Comparison of ENCODE assay signal across 10 mouse cellular contexts in the genomic region with DNA sequence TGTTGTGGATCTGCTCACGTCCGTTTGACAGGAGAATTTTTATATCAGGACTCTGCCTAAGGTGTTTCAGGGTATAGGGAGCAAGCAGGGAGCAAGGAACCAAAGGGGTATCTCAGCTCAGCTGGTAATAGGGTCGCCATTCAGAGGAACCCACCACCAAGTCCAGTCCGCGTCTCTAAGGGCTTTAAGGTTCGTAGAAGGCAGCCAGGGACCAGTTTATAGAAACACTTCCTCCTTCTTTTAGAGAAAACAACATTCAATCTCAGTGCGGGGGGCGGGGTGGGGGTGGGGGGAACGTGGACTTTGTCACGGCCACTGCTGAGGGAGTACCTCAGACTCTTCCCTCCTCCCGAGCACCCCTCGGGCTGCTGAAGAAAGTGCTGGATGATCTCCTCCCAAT. TPM values are rescaled to one million over a fixed set of nuclear protein-coding genes. Genes with fewer than 3 reads are reported as not detected.
A peak's percentile ranks its signal among the peaks of the same experiment; 100 is the strongest.
DNase-seq lines count a peak whose midpoint lies in the region; ATAC-seq and TF ChIP-seq lines count a peak whose summit lies in the region.
"Had no signal": no experiment of that assay in that cellular context is flagged by ENCODE, and none has a peak within 500 bp of the region (broad histone marks: within the 10 kb centered on the region; RNA-seq: fewer than 3 reads in every experiment).

No protein-coding gene starts in this region.

- TF ChIP-seq CTCF in heart, adult 2 months (IDR thresholded peaks at IDR 0.05): no peak

- no peak for TF ChIP-seq EP300 in heart, adult 2 months (IDR thresholded peaks at IDR 0.05; ENCODE audit: insufficient read depth, low read depth, low read length)

- DNase-seq in heart, adult 2 months: no peak
- peak; percentile 19 for DNase-seq in embryonic facial prominence, embryonic 10.5 days (ENCODE audit: low spot score)
- no peak for DNase-seq in adrenal gland, postnatal 25 days
- DNase-seq in right cerebral cortex, postnatal 10 days (ENCODE audit: low spot score in 2 of 2): no peak
- no peak for DNase-seq in lung, postnatal 4 days
- DNase-seq: cerebellum, adult 9-10 months; layer of hippocampus, postnatal 36 days had no signal

- peaks cover 50% of the 10 kb centered on the region for H3K27me3 ChIP-seq in heart, embryonic 13.5 days (replicated peaks)
- peaks cover 2% of the 10 kb centered on the region; the same call in 1 of the 2 replicates for H3K27me3 ChIP-seq in heart, adult 2 months (ENCODE audit: control insufficient read depth, insufficient read depth, low read length)
- peaks cover 68% of the 10 kb centered on the region for H3K27me3 ChIP-seq in embryonic facial prominence, embryonic 10.5 days (replicated peaks; ENCODE audit: low read depth, poor library complexity, severe bottlenecking)
- peaks cover 21% of the 10 kb centered on the region for H3K27me3 ChIP-seq in hindbrain, embryonic 13.5 days
- H3K27me3 ChIP-seq in midbrain, embryonic 12.5 days: peaks cover 38% of the 10 kb centered on the region

- H3K9ac ChIP-seq in heart, embryonic 13.5 days: no peak overlapping the region
- H3K9ac ChIP-seq in heart, adult 2 months (ENCODE audit: low read depth, low read length): no peak overlapping the region
- H3K9ac ChIP-seq in hindbrain, embryonic 13.5 days: no peak overlapping the region
- no peak overlapping the region for H3K9ac ChIP-seq in midbrain, embryonic 12.5 days (replicated peaks)

- H3K79me2 ChIP-seq in heart, adult 2 months (replicated peaks; ENCODE audit: control insufficient read depth, insufficient read depth, low read length): no peaks in the 10 kb centered on the region

- 6% methylated on average over 12 of the region's 12 CpGs for WGBS in heart, embryonic 13.5 days
- 13% methylated on average over 11 of the region's 12 CpGs for WGBS in heart, adult 2 months
- 5% methylated on average over 12 of the region's 12 CpGs for WGBS in embryonic facial prominence, embryonic 10.5 days
- 4% methylated on average over 12 of the region's 12 CpGs for WGBS in hindbrain, embryonic 13.5 days
- WGBS in midbrain, embryonic 12.5 days: 4% methylated on average over 12 of the region's 12 CpGs

- no peak overlapping the region for H3K27ac ChIP-seq in heart, embryonic 13.5 days (replicated peaks)
- no peak overlapping the region for H3K27ac ChIP-seq in heart, adult 2 months
- no peak overlapping the region for H3K27ac ChIP-seq in embryonic facial prominence, embryonic 10.5 days (replicated peaks)
- peak overlapping the region; percentile 84 for H3K27ac ChIP-seq in hindbrain, embryonic 13.5 days
- H3K27ac ChIP-seq in midbrain, embryonic 12.5 days (replicated peaks): no peak overlapping the region; the same call in 1 of the 2 replicates

- intact Hi-C loops in heart, adult 2 months (cut with DNase I): loop anchor here (2.0 to 5.0 kb wide), 3 partner anchors 46 to 125 kb away; no protein-coding TSS in a partner anchor

- H3K36me3 ChIP-seq in heart, embryonic 13.5 days: no peaks in the 10 kb centered on the region
- no peaks in the 10 kb centered on the region for H3K36me3 ChIP-seq in heart, adult 2 months (ENCODE audit: control insufficient read depth, insufficient read depth, low read length)
- no peaks in the 10 kb centered on the region for H3K36me3 ChIP-seq in embryonic facial prominence, embryonic 10.5 days (replicated peaks)
- H3K36me3 ChIP-seq in hindbrain, embryonic 13.5 days: no peaks in the 10 kb centered on the region
- H3K36me3 ChIP-seq in midbrain, embryonic 12.5 days: no peaks in the 10 kb centered on the region

- TF ChIP-seq POLR2A in heart, adult 2 months (IDR thresholded peaks at IDR 0.05; ENCODE audit: insufficient read depth, low read depth, low read length): no peak

- H3K4me3 ChIP-seq in heart, embryonic 13.5 days: peak overlapping the region; percentile 68
- H3K4me3 ChIP-seq in heart, adult 2 months: no peak overlapping the region
- H3K4me3 ChIP-seq in embryonic facial prominence, embryonic 10.5 days: peak overlapping the region; percentile 64
- 0 out of 2 replicates have a peak overlapping the region, but pooled peaks have one; percentile 42 for H3K4me3 ChIP-seq in hindbrain, embryonic 13.5 days
- 0 out of 2 replicates have a peak overlapping the region, but pooled peaks have one; percentile 47 for H3K4me3 ChIP-seq in midbrain, embryonic 12.5 days

- H3K4me2 ChIP-seq in heart, embryonic 13.5 days: peak overlapping the region; percentile 100
- peak overlapping the region; percentile 89 for H3K4me2 ChIP-seq in hindbrain, embryonic 13.5 days
- peak overlapping the region; percentile 79 for H3K4me2 ChIP-seq in midbrain, embryonic 12.5 days (replicated peaks)

- peaks cover 12% of the 10 kb centered on the region for H3K4me1 ChIP-seq in heart, embryonic 13.5 days
- no peaks in the 10 kb centered on the region for H3K4me1 ChIP-seq in heart, adult 2 months (ENCODE audit: control insufficient read depth, insufficient read depth, low read length)
- H3K4me1 ChIP-seq in embryonic facial prominence, embryonic 10.5 days: peaks cover 32% of the 10 kb centered on the region
- peaks cover 46% of the 10 kb centered on the region for H3K4me1 ChIP-seq in hindbrain, embryonic 13.5 days (replicated peaks)
- peaks cover 46% of the 10 kb centered on the region for H3K4me1 ChIP-seq in midbrain, embryonic 12.5 days

- ATAC-seq in heart, embryonic 13.5 days (ENCODE audit: extremely low read depth, insufficient number of reproducible peaks, low FRiP score, low TSS enrichment): no peak
- ATAC-seq in hindbrain, embryonic 13.5 days (ENCODE audit: low FRiP score): no peak
- ATAC-seq in midbrain, embryonic 12.5 days (ENCODE audit: low FRiP score, low read depth): no peak

- H3K9me3 ChIP-seq in heart, embryonic 13.5 days: no peaks in the 10 kb centered on the region
- 0 out of 2 replicates have a peak, but pooled peaks cover 3% of the 10 kb centered on the region for H3K9me3 ChIP-seq in embryonic facial prominence, embryonic 10.5 days
- H3K9me3 ChIP-seq in hindbrain, embryonic 13.5 days: no peaks in the 10 kb centered on the region
- 0 out of 2 replicates have a peak, but pooled peaks cover 5% of the 10 kb centered on the region for H3K9me3 ChIP-seq in midbrain, embryonic 12.5 days

RNA-seq across cellular contexts. Expression of gene Vrk1, which starts 48.4 kb away (rescaled TPM):
- 41.4 and 43.7 TPM in 2 replicates for polyA plus RNA-seq in heart, embryonic 13.5 days (2015; fragmentation: Nextera tagmentation; extraction: Ambion mirVana)
- 1 to 10 TPM; 7.5 to 8.3 TPM for total RNA-seq in heart, adult 2 months (2021)
- 2.8 and 4.6 TPM in 2 replicates for polyA plus RNA-seq in heart, adult 2 months (2012; rRNA removed)
- 113 and 115 TPM in 2 replicates for polyA plus RNA-seq in embryonic facial prominence, embryonic 10.5 days (2016; fragmentation: Nextera tagmentation; extraction: Ambion mirVana)
- 40.3 and 40.7 TPM in 2 replicates for polyA plus RNA-seq in hindbrain, embryonic 13.5 days (2015; fragmentation: Nextera tagmentation; extraction: Ambion mirVana)
- polyA plus RNA-seq in midbrain, embryonic 12.5 days (2016; fragmentation: Nextera tagmentation; extraction: Ambion mirVana): 77.2 and 78.6 TPM in 2 replicates
- 17.7 and 24.6 TPM in 2 replicates for total RNA-seq in adrenal gland, postnatal 25 days (2021)
